Mouse (Mus musculus) hindbrain, postnatal 0 days (tissue): ENCODE data around the gene Gm960. TPM values are rescaled to one million over a fixed set of nuclear protein-coding genes. Genes with fewer than 3 reads are reported as not detected.
A peak's percentile ranks its signal among the peaks of the same experiment; 100 is the strongest.

Source experiments
- ATAC-seq: fragments of 200-750 bp; cut with Nextera tagmentation; 2 replicates; pipeline ENCODE4 v1.8.0; 2017; ENCODE audit warnings: mild to moderate bottlenecking, moderate TSS enrichment, moderate library complexity
- DNase-seq: peaks from one replicate; pipeline ENCODE4 v3.0.0-alpha.2; 2015; ENCODE audit warnings: low spot score
- H3K27ac ChIP-seq: fragments of 300-500 bp; sonication (generic); 2 replicates; pipeline ENCODE4 v1.5.1; 2014; ENCODE audit warnings: mild to moderate bottlenecking
- H3K27me3 ChIP-seq: fragments of 300-500 bp; sonication (generic); 2 replicates; pipeline ENCODE4 v1.6.1; 2014; ENCODE audit warnings: low read length, mixed read lengths; ENCODE audit not compliant: insufficient read depth
- H3K36me3 ChIP-seq: fragments of 300-500 bp; sonication (generic); 2 replicates; pipeline ENCODE4 v1.6.1; 2014; ENCODE audit warnings: low read length, mixed read lengths; ENCODE audit not compliant: insufficient read depth
- H3K4me1 ChIP-seq: fragments of 300-500 bp; sonication (generic); 2 replicates; pipeline ENCODE4 v1.6.1; 2014; ENCODE audit warnings: antibody characterized with exemption, low read length, mixed read lengths; ENCODE audit not compliant: insufficient read depth
- H3K4me2 ChIP-seq: fragments of 300-500 bp; sonication (generic); 2 replicates; pipeline ENCODE4 v1.6.1; 2014; ENCODE audit warnings: low read depth, mild to moderate bottlenecking, low read length, moderate library complexity, mixed read lengths
- H3K4me3 ChIP-seq: fragments of 300-500 bp; sonication (generic); 2 replicates; pipeline ENCODE4 v1.5.1; 2014; ENCODE audit warnings: low read length
- H3K9ac ChIP-seq: fragments of 300-500 bp; sonication (generic); replicated peaks from 2 replicates; pipeline ENCODE4 v1.6.1; 2014; ENCODE audit warnings: mild to moderate bottlenecking, low read length, moderate library complexity, mixed read lengths
- H3K9me3 ChIP-seq: fragments of 300-500 bp; sonication (generic); 2 replicates; pipeline ENCODE4 v1.6.1; 2016; ENCODE audit warnings: low read length, mixed read lengths
- CTCF ChIP-seq: IDR thresholded peaks from 2 replicates; pipeline ENCODE4 v1.5.1; 2016; ENCODE audit warnings: antibody characterized with exemption, control low read depth, low read depth
- WGBS: fragments of 180-500 bp; shearing (Covaris S2); extraction: QIAGEN DNeasy Blood & Tissue Kit; methylation state at CpG from one replicate; pipeline ENCODE4 v1.1.7; 2014; 5-methylcytosine and 5-hydroxymethylcytosine counted together
- polyA plus RNA-seq: library from polyadenylated mRNA; unstranded; fragments of >200 nt; fragmentation: Nextera tagmentation; extraction: Ambion mirVana; gene quantifications from 2 replicates; pipeline ENCODE4 v1.2.1, GENCODE M21; 2015
- total RNA-seq: library from RNA; depleted of rRNA; stranded (reverse); fragments of >200 nt; gene quantifications from 2 replicates; pipeline ENCODE4 v1.2.3, GENCODE M21; 2014; rRNA removed

Gm960 gene
- 1.3 and 4.2 TPM in 2 replicates for total RNA-seq
- polyA plus RNA-seq: 5.2 and 5.5 TPM in 2 replicates

DNA sequence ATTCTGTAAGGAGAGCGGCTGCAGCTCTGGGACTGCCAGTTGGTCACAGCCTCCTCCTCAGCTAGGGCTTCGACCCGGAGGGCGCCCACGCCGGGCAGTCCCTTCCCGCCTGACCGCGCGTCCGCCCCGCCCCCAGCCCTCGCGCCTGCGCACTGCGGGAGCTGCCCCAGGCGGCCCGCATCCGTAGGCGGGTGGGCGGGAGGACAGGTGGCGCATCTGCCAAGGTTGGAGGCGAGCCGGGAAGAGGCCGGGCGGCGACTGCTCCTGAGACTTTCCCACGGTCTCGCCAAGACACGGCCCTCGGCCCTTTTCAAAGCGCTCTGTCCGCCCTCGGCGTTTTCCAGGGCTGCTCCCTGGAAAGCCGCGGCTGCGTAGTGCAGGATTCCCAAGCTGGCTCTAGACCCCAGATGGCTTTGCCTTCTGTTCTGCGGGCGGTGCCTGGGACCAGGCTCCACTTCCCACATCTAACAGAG, at the start of gene Gm960:
Gene Gm960, minus strand, starts transcription at position 464 of the 473 bp plus-strand sequence.
- H3K9me3 ChIP-seq: no peaks in the 10 kb centered on the region
- DNase-seq (peak; percentile 84), ATAC-seq (peak; percentile 93)
- peak within 1 kb of the TSS; percentile 74 for H3K4me2 ChIP-seq
- no peaks in the 10 kb centered on the region for H3K27me3 ChIP-seq
- under 1% methylated on average over 40 of the region's 40 CpGs for WGBS
- peak within 1 kb of the TSS; percentile 71 for H3K9ac ChIP-seq
- TF ChIP-seq CTCF: no peak
- H3K36me3 ChIP-seq: no peaks in the 10 kb centered on the region
- H3K4me1 ChIP-seq: peaks cover 11% of the 10 kb centered on the region; the same call in 1 of the 2 replicates
- H3K27ac ChIP-seq: peak within 1 kb of the TSS; percentile 83
- H3K4me3 ChIP-seq: peak within 1 kb of the TSS; percentile 57

DNA sequence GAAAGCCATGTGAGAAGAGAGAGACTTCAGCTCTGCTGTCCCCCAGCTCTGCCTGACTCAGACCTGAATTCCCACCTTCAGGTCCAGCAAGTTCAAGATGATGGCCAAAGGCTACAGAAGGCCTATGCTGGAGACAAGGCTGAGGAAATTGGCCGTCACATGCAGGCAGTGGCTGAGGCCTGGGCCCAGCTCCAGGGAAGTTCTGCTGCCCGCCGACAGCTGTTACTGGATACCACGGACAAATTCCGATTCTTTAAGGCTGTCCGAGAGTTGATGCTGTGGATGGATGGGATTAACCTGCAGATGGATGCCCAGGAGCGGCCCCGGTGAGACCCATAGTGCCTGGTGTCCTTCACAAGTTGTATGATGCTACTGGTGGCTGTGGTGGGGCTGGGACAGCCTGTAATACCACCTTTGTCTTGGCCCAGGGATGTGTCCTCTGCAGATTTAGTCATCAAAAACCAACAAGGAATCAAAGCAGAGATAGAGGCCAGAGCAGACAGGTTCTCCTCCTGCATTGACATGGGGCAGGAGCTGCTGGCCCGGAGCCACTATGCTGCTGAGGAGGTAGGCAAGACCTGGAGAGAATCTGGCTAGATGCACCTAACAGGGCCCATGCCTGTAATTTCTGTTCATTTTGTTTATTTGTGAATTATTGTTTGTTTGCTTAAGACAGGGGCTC, 49.3 kb upstream of the Gm960 start:
- Histone ChIP-seq H3K27me3 (no peaks in the 10 kb centered on the region), H3K36me3 (peaks cover 71% of the 10 kb centered on the region), H3K4me2 (no peak overlapping the region), H3K9me3 (no peaks in the 10 kb centered on the region), H3K4me1 (no peaks in the 10 kb centered on the region), H3K4me3 (no peak overlapping the region), H3K9ac (no peak overlapping the region), H3K27ac (no peak overlapping the region)
- 87% methylated on average over 9 of the region's 9 CpGs for WGBS
- ATAC-seq: no peak
- no peak for DNase-seq
- no peak for TF ChIP-seq CTCF

DNA sequence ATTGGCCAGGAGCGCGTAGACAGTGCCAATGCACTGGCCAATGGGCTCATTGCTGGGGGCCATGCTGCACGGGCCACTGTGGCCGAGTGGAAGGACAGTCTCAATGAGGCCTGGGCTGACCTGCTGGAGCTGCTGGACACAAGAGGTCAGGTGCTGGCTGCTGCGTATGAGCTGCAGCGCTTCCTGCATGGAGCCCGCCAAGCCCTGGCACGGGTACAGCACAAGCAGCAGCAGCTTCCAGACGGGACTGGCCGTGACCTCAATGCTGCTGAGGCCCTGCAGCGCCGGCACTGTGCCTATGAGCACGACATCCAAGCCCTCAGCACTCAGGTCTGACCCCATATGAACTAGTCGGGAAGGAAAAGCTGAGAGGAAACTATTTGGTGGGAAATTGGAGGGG, 48.1 kb upstream of the Gm960 start:
- WGBS: 68% methylated on average over 14 of the region's 14 CpGs

DNA sequence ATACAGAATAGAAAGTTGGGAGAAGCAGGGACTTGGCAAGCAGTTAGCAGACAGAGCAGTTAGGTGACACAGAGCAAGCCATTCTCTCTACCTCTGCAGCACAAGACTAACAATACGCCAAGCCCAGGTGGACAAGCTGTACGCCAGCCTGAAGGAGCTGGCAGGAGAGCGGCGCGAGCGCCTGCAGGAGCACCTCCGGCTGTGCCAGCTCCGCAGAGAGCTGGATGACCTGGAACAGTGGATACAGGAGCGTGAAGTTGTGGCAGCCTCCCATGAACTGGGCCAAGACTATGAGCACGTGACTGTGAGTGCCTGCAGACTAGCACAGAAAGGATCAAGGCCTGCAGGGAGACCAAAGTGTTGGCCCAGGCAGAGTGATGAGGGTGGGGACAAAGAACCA, 47.2 kb upstream of the Gm960 start:
- Histone ChIP-seq H3K36me3 (peaks cover 78% of the 10 kb centered on the region), H3K4me2 (no peak overlapping the region), H3K4me3 (no peak overlapping the region), H3K9me3 (no peaks in the 10 kb centered on the region), H3K9ac (no peak overlapping the region; the same call in 1 of the 2 replicates), H3K27me3 (no peaks in the 10 kb centered on the region), H3K27ac (no peak overlapping the region), H3K4me1 (no peaks in the 10 kb centered on the region)
- 88% methylated on average over 10 of the region's 10 CpGs for WGBS
- DNase-seq (no peak), ATAC-seq (no peak)
- TF ChIP-seq CTCF: no peak

More for the DNA sequence above, 48.1 kb upstream of the Gm960 start:
- peak; percentile 19 for DNase-seq
- H3K36me3 ChIP-seq: peaks cover 79% of the 10 kb centered on the region
- H3K4me2 ChIP-seq: no peak overlapping the region
- no peaks in the 10 kb centered on the region for H3K27me3 ChIP-seq
- TF ChIP-seq CTCF: no peak
- H3K9ac ChIP-seq: no peak overlapping the region
- 0 out of 2 replicates have a peak, but pooled peaks have one; percentile 36 for ATAC-seq
- no peak overlapping the region for H3K27ac ChIP-seq
- H3K4me3 ChIP-seq: no peak overlapping the region
- H3K9me3 ChIP-seq: no peaks in the 10 kb centered on the region
- H3K4me1 ChIP-seq: no peaks in the 10 kb centered on the region

DNA sequence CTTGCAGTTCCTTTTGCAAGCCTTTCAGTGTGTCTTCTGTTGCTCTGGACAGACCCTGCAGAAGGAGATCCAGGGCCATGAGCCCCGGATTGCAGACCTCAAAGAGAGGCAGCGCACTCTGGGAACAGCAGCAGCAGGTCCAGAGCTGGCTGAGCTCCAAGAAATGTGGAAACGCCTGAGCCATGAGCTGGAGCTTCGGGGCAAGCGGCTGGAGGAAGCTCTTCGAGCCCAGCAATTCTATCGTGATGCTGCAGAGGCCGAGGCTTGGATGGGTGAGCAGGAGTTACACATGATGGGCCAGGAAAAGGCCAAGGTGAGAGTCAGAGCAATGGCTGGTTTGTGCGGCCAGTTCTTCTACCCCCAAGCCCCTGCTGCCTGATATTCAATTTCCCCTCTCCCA, 46.6 kb upstream of the Gm960 start:
- Histone ChIP-seq H3K4me2 (no peak overlapping the region), H3K27me3 (no peaks in the 10 kb centered on the region), H3K4me3 (no peak overlapping the region), H3K4me1 (no peaks in the 10 kb centered on the region), H3K36me3 (peaks cover 74% of the 10 kb centered on the region), H3K9me3 (no peaks in the 10 kb centered on the region), H3K27ac (no peak overlapping the region), H3K9ac (no peak overlapping the region; the same call in 1 of the 2 replicates)
- DNase-seq (peak; percentile 59), ATAC-seq (no peak)
- WGBS: 54% methylated on average over 9 of the region's 9 CpGs
- no peak for TF ChIP-seq CTCF

DNA sequence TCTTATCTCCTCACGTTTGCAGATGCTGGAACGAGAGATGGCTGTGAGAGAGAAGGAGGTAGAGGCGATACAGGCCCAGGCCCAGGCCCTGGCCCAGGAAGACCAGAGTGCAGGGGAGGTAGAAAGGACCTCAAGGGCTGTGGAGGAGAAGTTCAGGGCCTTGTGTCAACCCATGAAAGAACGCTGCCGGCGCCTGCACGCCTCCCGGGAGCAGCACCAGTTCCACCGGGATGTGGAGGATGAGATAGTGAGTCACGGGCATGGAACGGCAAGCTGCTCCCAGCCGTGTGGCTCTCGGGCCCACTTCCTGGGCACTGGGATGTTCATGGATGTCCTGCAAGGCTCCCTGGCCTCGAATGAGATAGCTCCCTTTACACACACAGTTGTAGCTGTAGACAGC, 45.6 kb upstream of the Gm960 start:
- H3K27ac ChIP-seq: no peak overlapping the region
- no peaks in the 10 kb centered on the region for H3K27me3 ChIP-seq
- DNase-seq (no peak), ATAC-seq (no peak)
- 82% methylated on average over 14 of the region's 14 CpGs for WGBS
- peaks cover 79% of the 10 kb centered on the region for H3K36me3 ChIP-seq
- no peak overlapping the region for H3K4me3 ChIP-seq
- TF ChIP-seq CTCF: no peak
- H3K9me3 ChIP-seq: no peaks in the 10 kb centered on the region
- H3K4me2 ChIP-seq: no peak overlapping the region
- H3K9ac ChIP-seq: no peak overlapping the region
- H3K4me1 ChIP-seq: no peaks in the 10 kb centered on the region

DNA sequence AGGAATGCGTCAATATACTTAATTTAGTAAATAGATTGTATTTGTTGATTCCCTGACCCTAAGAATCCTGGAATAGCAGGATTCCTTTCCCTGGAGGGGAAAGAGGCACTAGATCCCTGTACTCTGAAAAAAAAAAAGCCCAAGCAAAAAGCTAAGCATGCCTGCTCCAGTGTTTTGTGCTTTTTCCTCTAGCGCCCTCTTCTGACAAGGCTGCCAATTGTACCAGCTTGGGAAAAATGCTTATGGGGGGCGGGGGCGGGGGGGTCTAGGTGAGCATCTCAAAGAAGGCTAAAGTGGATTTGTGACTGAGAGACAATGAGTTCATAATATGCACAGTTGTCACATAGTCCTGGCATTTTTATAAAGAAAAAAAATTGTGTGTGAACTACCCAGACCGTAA, 45.1 kb upstream of the Gm960 start:
- DNase-seq (peak; percentile 73), ATAC-seq (no peak)
- Histone ChIP-seq H3K27me3 (no peaks in the 10 kb centered on the region), H3K9ac (no peak overlapping the region), H3K9me3 (no peaks in the 10 kb centered on the region), H3K4me2 (no peak overlapping the region), H3K27ac (no peak overlapping the region), H3K4me1 (no peaks in the 10 kb centered on the region), H3K4me3 (no peak overlapping the region), H3K36me3 (peaks cover 74% of the 10 kb centered on the region)
- WGBS: 44% methylated on average over 5 of the region's 5 CpGs
- TF ChIP-seq CTCF: peak; percentile 74
